In genomic region chr9:45345516-45345915, GRCm38 (mm10) we compare ENCODE assay signal across 10 mouse cellular contexts. TPM values are rescaled to one million over a fixed set of nuclear protein-coding genes. Genes with fewer than 3 reads are reported as not detected.
A peak's percentile ranks its signal among the peaks of the same experiment; 100 is the strongest.
DNase-seq lines count a peak whose midpoint lies in the region; ATAC-seq lines count a peak whose summit lies in the region.
"Had no signal": no experiment of that assay in that cellular context is flagged by ENCODE, and none has a peak within 500 bp of the region (broad histone marks: within the 10 kb centered on the region; RNA-seq: fewer than 3 reads in every experiment).

No protein-coding gene starts in this region.

- DNase-seq in adrenal gland, adult (ENCODE audit: inconsistent age in 2 of 2, low spot score in 1 of 2): peak; percentile 55 to 86
- DNase-seq in adrenal gland, postnatal 25 days: no peak
- peak; percentile 63 for DNase-seq in left cerebral cortex, postnatal 4 days
- no peak for DNase-seq in left cerebral cortex, postnatal 10 days (ENCODE audit: extremely low spot score in 1 of 2, low spot score in 2 of 2)
- DNase-seq in cerebellum, adult 11-12 months: peak; percentile 52
- DNase-seq in skeletal muscle tissue, adult 2 months (ENCODE audit: low read depth, low spot score): peak; percentile 25

- ATAC-seq in hindbrain, embryonic 16.5 days: peak; percentile 78
- ATAC-seq in megakaryocyte-erythroid progenitor cell, adult 5-6 weeks (replicated peaks; ENCODE audit: low FRiP score, low TSS enrichment, poor library complexity, severe bottlenecking): no peak

- no peaks in the 10 kb centered on the region for H3K4me1 ChIP-seq in hindbrain, embryonic 16.5 days (ENCODE audit: control insufficient read depth, insufficient read depth, low read depth, low read length)
- H3K4me1 ChIP-seq: embryonic facial prominence, embryonic 15.5 days; liver, embryonic 15.5 days had no signal

- H3K4me3 ChIP-seq in hindbrain, embryonic 16.5 days (ENCODE audit: low read length): no peak overlapping the region
- H3K4me3 ChIP-seq: embryonic facial prominence, embryonic 15.5 days; liver, embryonic 15.5 days had no signal

- H3K9me3 ChIP-seq in hindbrain, embryonic 16.5 days (ENCODE audit: control insufficient read depth, low read length): no peaks in the 10 kb centered on the region
- H3K9me3 ChIP-seq: embryonic facial prominence, embryonic 15.5 days; liver, embryonic 15.5 days had no signal

- H3K9ac ChIP-seq in hindbrain, embryonic 16.5 days (ENCODE audit: low read depth, low read length): no peak overlapping the region
- H3K9ac ChIP-seq: embryonic facial prominence, embryonic 15.5 days; liver, embryonic 15.5 days had no signal

- H3K27ac ChIP-seq in hindbrain, embryonic 16.5 days (ENCODE audit: low read depth, low read length): no peak overlapping the region
- H3K27ac ChIP-seq: embryonic facial prominence, embryonic 15.5 days; liver, embryonic 15.5 days had no signal

- no peak overlapping the region for H3K4me2 ChIP-seq in hindbrain, embryonic 16.5 days (ENCODE audit: low read length)
- H3K4me2 ChIP-seq: embryonic facial prominence, embryonic 15.5 days; liver, embryonic 15.5 days had no signal

- H3K36me3 ChIP-seq in hindbrain, embryonic 16.5 days (ENCODE audit: control insufficient read depth, insufficient read depth, low read length): no peaks in the 10 kb centered on the region
- H3K36me3 ChIP-seq: embryonic facial prominence, embryonic 15.5 days; liver, embryonic 15.5 days had no signal

- 63% methylated on average over 2 of the region's 2 CpGs for WGBS in hindbrain, embryonic 16.5 days

- H3K27me3 ChIP-seq in hindbrain, embryonic 16.5 days (replicated peaks; ENCODE audit: control insufficient read depth, insufficient read depth, low read length): no peaks in the 10 kb centered on the region
- H3K27me3 ChIP-seq: embryonic facial prominence, embryonic 15.5 days; liver, embryonic 15.5 days had no signal

- intact Hi-C loops in left cerebral cortex, postnatal 4 days (cut with DNase I): no loop called here
- intact Hi-C loops in left cerebral cortex, postnatal 10 days (cut with DNase I): loop anchor here (5.0 kb wide), 1 partner anchor 42 kb away; no protein-coding TSS in a partner anchor

RNA-seq across cellular contexts. Expression of gene Fxyd6, which starts 24.5 kb away (rescaled TPM):
- total RNA-seq in adrenal gland, postnatal 25 days (2021): 153 and 178 TPM in 2 replicates
- total RNA-seq in left cerebral cortex, postnatal 4 days (2021): 100 to 1,000 TPM; 368 to 407 TPM
- 100 to 1,000 TPM; 284 to 286 TPM for total RNA-seq in left cerebral cortex, postnatal 10 days (2021)
- 679 and 766 TPM in 2 replicates for polyA plus RNA-seq in hindbrain, embryonic 16.5 days (2015; fragmentation: Nextera tagmentation; extraction: Ambion mirVana)
- total RNA-seq in megakaryocyte-erythroid progenitor cell, adult 5-6 weeks (2014; fragmentation: Nextera tagmentation): 0.87 and 1.5 TPM in 2 replicates
- total RNA-seq in megakaryocyte-erythroid progenitor cell, adult 5-6 weeks (2017): not detected in 2 replicates

RNA-seq across cellular contexts. Expression of gene Tmprss13, which starts 26.6 kb away (rescaled TPM):
- 0.12 TPM in 1 of 2 replicates, not detected in the other for total RNA-seq in adrenal gland, postnatal 25 days (2021)
- total RNA-seq in left cerebral cortex, postnatal 4 days (2021): not detected
- not detected for total RNA-seq in left cerebral cortex, postnatal 10 days (2021)
- 0.06 TPM in 1 of 2 replicates, not detected in the other for polyA plus RNA-seq in hindbrain, embryonic 16.5 days (2015; fragmentation: Nextera tagmentation; extraction: Ambion mirVana)
- not detected in 2 replicates for total RNA-seq in megakaryocyte-erythroid progenitor cell, adult 5-6 weeks (2014; fragmentation: Nextera tagmentation)
- total RNA-seq in megakaryocyte-erythroid progenitor cell, adult 5-6 weeks (2017): not detected in 2 replicates
- polyA plus RNA-seq: liver, embryonic 15.5 days had no signal

RNA-seq across cellular contexts. Expression of gene Fxyd2, which starts 54.0 kb away (rescaled TPM):
- 2.9 and 3.4 TPM in 2 replicates for total RNA-seq in adrenal gland, postnatal 25 days (2021)
- 1 to 10 TPM; 6.7 to 7.0 TPM for total RNA-seq in left cerebral cortex, postnatal 4 days (2021)
- total RNA-seq in left cerebral cortex, postnatal 10 days (2021): 1 to 10 TPM; 7.2 to 8.1 TPM
- polyA plus RNA-seq in hindbrain, embryonic 16.5 days (2015; fragmentation: Nextera tagmentation; extraction: Ambion mirVana): 11.7 and 15.7 TPM in 2 replicates
- not detected in 2 replicates for total RNA-seq in megakaryocyte-erythroid progenitor cell, adult 5-6 weeks (2014; fragmentation: Nextera tagmentation)
- total RNA-seq in megakaryocyte-erythroid progenitor cell, adult 5-6 weeks (2017): not detected in 2 replicates

Comparison
In these comparisons a context has a peak if more than half of its experiments do, and no peak if none do; other contexts are left out.
1. DNase-seq: peak in adrenal gland, adult (2 of 2), left cerebral cortex, postnatal 4 days (single experiment), cerebellum, adult 11-12 months (single experiment) and skeletal muscle tissue, adult 2 months (single experiment); none in adrenal gland, postnatal 25 days (single experiment) and left cerebral cortex, postnatal 10 days (0 of 2).
2. RNA of gene Fxyd6, which starts 24.5 kb away (total RNA-seq): 368 to 407 TPM in left cerebral cortex, postnatal 4 days, 284 to 286 TPM in left cerebral cortex, postnatal 10 days and 153 to 178 TPM in adrenal gland, postnatal 25 days; 0.87 to 1.5 TPM in megakaryocyte-erythroid progenitor cell, adult 5-6 weeks; every median in the first group is over 10 times any median in the second.